Mouse (Mus musculus): Measurements from ENCODE around the gene Grm4.

DNA sequence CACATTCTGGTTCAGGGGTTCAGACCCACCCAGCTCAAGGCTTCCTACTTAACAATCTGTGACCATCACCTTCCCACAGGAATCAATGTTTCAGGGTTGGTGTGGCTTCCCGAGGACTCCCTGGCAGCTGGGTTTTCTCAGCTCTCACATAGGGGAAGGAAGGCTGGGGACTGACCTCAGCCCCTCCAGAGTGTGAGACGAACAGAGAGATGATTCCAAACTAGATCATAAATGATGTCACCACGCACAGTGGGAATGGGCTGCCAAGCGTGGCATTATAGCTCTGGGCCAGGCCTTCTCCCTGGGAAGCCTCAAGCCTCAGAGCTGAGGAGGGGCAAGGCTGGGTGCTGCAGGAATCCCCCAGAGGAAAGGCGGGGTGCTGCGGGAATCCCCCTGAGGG lies 96.8 kb downstream of the Grm4 start:
- TF ChIP-seq CTCF (IDR thresholded peaks at IDR 0.05; ENCODE audit: insufficient read depth, low read depth, low read length) (no peak), POLR2A (IDR thresholded peaks at IDR 0.05; ENCODE audit: insufficient read depth, low read depth, low read length) (no peak)

All from olfactory bulb, adult 2 months (tissue).